Mouse (Mus musculus) lung, embryonic 15.5 days (tissue): ENCODE data around the gene Zfp658. TPM values are rescaled to one million over a fixed set of nuclear protein-coding genes. Genes with fewer than 3 reads are reported as not detected.

ENCODE experiments used
- ATAC-seq: fragments of 200-750 bp; cut with Nextera tagmentation; 2 replicates; pipeline ENCODE4 v1.8.0; 2017; ENCODE audit warnings: moderate number of reproducible peaks, borderline replicate concordance; ENCODE audit not compliant: low FRiP score, low TSS enrichment; ENCODE audit errors: extremely low read depth
- H3K27ac ChIP-seq: fragments of 300-500 bp; sonication (generic); 2 replicates; pipeline ENCODE4 v1.5.1; 2015; ENCODE audit warnings: moderate library complexity, mild to moderate bottlenecking, inconsistent platforms
- H3K27me3 ChIP-seq: fragments of 300-500 bp; sonication (generic); 2 replicates; pipeline ENCODE4 v1.6.1; 2015; ENCODE audit warnings: inconsistent platforms
- H3K36me3 ChIP-seq: fragments of 300-500 bp; sonication (generic); 2 replicates; pipeline ENCODE4 v1.6.1; 2015; ENCODE audit warnings: inconsistent platforms
- H3K4me1 ChIP-seq: fragments of 300-500 bp; sonication (generic); 2 replicates; pipeline ENCODE4 v1.6.1; 2015; ENCODE audit warnings: inconsistent platforms
- H3K4me2 ChIP-seq: fragments of 300-500 bp; sonication (generic); 2 replicates; pipeline ENCODE4 v1.6.1; 2015; ENCODE audit warnings: inconsistent platforms, mild to moderate bottlenecking, moderate library complexity
- H3K4me3 ChIP-seq: fragments of 300-500 bp; sonication (generic); 2 replicates; pipeline ENCODE4 v1.5.1; 2015; ENCODE audit warnings: mild to moderate bottlenecking, inconsistent platforms
- H3K9ac ChIP-seq: fragments of 300-500 bp; sonication (generic); 2 replicates; pipeline ENCODE4 v1.6.1; 2015; ENCODE audit warnings: inconsistent platforms
- H3K9me3 ChIP-seq: fragments of 300-500 bp; sonication (generic); 2 replicates; pipeline ENCODE4 v1.6.1; 2016; ENCODE audit warnings: inconsistent platforms
- WGBS: fragments of 180-500 bp; shearing (Covaris S2); methylation state at CpG from one replicate; pipeline ENCODE4 v1.1.7; 2015; 5-methylcytosine and 5-hydroxymethylcytosine counted together
- polyA plus RNA-seq: library from polyadenylated mRNA; unstranded; fragments of >200 nt; fragmentation: Nextera tagmentation; extraction: Ambion mirVana; gene quantifications from 2 replicates; pipeline ENCODE4 v1.2.1, GENCODE M21; 2015

Zfp658 gene
- polyA plus RNA-seq, 1 experiment from 2014 or later, result 4.4 TPM

DNA sequence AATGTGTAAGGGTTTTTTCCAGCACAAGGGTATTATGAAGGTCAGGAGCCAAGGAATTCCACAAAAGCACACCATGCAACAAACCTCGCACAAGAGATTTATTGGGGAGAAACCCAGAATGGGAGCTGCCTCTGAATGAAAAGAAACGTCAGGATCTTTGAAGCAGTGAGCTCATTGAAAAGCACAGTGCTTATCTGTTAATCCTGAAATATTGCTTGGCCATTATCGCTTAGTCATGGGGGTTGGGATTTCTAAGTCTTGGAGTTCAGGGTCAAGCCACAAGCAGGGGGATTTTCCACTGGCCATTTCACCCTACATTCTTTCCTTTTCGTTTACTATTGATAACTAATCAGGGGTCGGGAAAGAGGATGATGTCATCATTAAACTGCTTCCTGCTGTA lies 39.8 kb downstream of the Zfp658 start:
- H3K27me3 ChIP-seq, result no peaks in the 10 kb centered on the region
- WGBS, result 27% methylated on average over 5 of the region's 5 CpGs
- no peak overlapping the region for H3K4me2 ChIP-seq
- H3K9me3 ChIP-seq, result no peaks in the 10 kb centered on the region
- H3K4me1 ChIP-seq, result 0 out of 2 replicates have a peak, but pooled peaks cover 5% of the 10 kb centered on the region
- no peak overlapping the region for H3K27ac ChIP-seq
- no peak overlapping the region for H3K4me3 ChIP-seq
- H3K9ac ChIP-seq, result no peak overlapping the region
- no peak for ATAC-seq
- no peaks in the 10 kb centered on the region for H3K36me3 ChIP-seq

DNA sequence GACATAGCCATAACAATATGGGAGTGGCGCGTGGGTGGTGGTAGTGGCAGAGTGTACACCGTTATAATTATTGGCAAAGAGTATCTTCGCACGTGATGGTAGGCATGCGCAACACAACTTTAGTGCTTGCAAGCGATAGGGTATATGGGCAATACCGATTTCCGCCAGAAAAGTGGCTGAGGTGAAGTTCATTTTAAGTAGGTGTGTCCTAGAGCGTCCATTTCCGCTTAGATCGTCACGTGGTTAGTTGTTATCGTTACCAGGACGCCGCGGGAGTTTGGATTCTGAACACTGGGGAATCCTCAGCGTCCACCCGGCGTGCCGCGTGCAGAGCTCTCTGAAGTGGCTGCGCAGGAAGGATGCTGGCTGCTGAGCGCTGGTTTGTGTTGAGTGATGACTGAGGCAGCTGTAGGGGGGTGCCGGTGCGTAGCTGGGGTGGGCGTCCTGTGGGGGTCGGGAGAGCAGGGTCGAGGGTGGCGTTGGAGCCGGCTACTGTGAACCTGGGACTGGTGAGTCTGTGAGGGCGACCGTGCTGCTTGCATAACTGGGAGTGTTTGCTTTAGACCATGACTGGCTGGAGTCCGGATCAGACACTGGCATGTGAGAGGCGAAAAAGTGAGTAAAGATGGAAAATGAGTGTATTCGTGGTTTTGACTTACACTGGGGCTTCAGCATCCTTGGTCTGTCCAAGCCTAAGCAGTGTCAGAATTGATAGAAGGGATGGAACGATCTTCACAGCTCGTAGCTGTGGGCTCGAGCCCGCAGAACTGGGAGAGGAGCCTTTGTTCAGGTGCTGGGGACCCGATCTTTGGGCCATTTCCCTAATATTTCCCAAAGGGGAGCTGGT lies 45.1 kb downstream of the Zfp658 start, which contains the start of gene Zfp819:
Gene Zfp819, plus strand, starts transcription at position 274 of the 847 bp plus-strand sequence.
- WGBS, result 13% methylated on average over 41 of the region's 41 CpGs
- peak; percentile 90; the same call in 1 of the 2 replicates for ATAC-seq

DNA sequence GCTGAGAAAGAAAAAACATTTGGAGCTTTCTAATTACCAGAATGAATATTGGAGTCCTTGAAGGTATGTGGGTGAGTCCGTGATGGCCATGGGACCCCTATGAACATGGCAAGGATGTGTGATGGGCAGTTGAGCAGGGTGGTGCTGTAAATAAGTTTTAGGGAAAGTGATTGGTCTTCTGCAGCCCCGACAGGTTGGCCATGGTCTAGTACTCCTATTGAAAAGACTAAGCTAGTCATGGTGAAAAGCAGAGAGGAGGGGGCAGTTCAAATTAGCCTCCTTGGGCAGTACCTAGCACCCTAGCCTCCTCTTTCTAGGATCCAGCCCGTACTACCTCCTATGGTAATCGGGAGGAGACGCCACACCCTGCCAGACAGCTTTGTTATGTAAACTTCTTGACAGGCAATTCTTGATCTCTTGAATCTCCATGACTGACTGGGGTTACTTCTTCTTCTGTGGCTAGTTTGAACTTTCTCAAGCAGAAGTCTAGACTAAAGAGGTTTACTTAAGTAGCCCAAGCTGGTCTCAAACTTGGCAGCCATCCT lies 45.8 kb downstream of the Zfp658 start:
- Histone ChIP-seq H3K27ac (no peak overlapping the region), H3K9ac (no peak overlapping the region), H3K4me2 (no peak overlapping the region; the same call in 1 of the 2 replicates), H3K4me1 (no peaks in the 10 kb centered on the region), H3K36me3 (no peaks in the 10 kb centered on the region), H3K4me3 (no peak overlapping the region), H3K27me3 (no peaks in the 10 kb centered on the region), H3K9me3 (no peaks in the 10 kb centered on the region)
- 36% methylated on average over 5 of the region's 5 CpGs for WGBS
- no peak for ATAC-seq

More for the DNA sequence above, 45.1 kb downstream of the Zfp658 start, which contains the start of gene Zfp819:
- Histone ChIP-seq H3K4me1 (0 out of 2 replicates have a peak, but pooled peaks cover 5% of the 10 kb centered on the region), H3K4me3 (peak within 1 kb of the TSS; percentile 40), H3K9ac (peak within 1 kb of the TSS; percentile 24), H3K4me2 (peak within 1 kb of the TSS; percentile 77), H3K27ac (no peak within 1 kb of the TSS), H3K9me3 (no peaks in the 10 kb centered on the region), H3K36me3 (no peaks in the 10 kb centered on the region), H3K27me3 (no peaks in the 10 kb centered on the region)

DNA sequence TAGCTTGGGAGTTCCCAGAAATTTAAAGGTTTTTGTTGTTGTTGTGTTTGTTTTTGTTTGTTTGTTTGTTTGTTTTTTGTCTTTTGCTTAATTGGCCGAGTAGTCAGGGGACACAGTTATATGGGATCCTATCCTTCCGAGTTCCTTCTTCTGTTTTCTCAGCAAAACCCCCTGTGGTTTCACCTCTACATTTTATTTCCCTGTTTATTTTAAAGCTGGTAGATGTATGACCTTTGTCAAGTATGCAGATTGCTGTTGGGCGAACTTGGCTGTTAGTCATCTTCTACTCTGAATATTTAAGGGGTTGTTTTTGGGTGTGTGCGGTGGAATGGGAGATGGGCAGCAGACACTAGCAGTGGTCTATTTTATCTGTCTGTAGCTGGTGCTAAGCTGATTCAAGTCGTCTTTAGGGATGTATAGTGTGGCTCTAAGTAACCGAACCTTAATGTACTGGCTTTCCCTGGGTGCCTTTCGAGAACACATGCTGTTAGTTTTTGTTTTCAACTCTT lies 46.3 kb downstream of the Zfp658 start:
- WGBS, result 67% methylated on average over 7 of the region's 7 CpGs
- no peak for ATAC-seq
- no peaks in the 10 kb centered on the region for H3K36me3 ChIP-seq
- H3K4me1 ChIP-seq, result no peaks in the 10 kb centered on the region
- H3K4me3 ChIP-seq, result no peak overlapping the region
- no peak overlapping the region for H3K27ac ChIP-seq
- no peaks in the 10 kb centered on the region for H3K27me3 ChIP-seq
- no peaks in the 10 kb centered on the region for H3K9me3 ChIP-seq
- H3K4me2 ChIP-seq, result no peak overlapping the region
- no peak overlapping the region for H3K9ac ChIP-seq

DNA sequence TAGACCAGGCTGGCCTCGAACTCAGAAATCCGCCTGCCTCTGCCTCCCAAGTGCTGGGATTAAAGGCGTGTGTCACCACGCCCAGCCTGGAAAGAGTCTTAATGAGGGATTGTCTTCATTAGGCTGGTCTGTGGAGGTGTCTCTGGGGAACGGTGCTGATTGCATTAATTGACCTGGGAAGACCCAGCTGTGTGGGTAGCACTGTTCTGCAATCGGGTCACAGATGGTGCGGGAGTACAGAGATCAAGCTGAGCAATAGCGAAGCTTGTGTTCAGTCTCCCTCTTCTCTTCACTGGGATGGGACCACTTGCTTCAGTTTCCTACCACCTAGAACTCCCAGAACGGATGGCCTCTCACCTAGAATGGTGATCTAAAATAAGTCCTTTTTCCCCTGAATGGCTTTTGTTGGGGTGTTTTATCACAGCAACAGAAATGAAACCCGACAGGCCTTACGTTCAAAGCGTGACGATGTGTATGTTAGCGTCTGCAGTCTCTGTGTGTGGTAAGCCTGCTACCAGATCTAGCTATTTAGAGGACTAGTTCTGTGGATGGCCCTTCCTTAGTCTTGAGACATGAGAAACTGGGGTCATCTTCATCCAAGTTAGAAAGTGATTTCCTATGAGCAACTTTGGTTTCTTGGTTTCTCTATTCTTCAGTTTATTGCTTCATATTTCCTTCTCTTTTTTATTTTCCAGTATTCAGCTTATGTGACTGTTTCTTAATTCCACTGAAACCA lies 51.9 kb downstream of the Zfp658 start:
- H3K4me1 ChIP-seq, result no peaks in the 10 kb centered on the region
- H3K4me2 ChIP-seq, result no peak overlapping the region
- WGBS, result 91% methylated on average over 14 of the region's 14 CpGs
- H3K27ac ChIP-seq, result no peak overlapping the region
- H3K9ac ChIP-seq, result no peak overlapping the region
- H3K36me3 ChIP-seq, result no peaks in the 10 kb centered on the region
- no peak overlapping the region for H3K4me3 ChIP-seq
- no peaks in the 10 kb centered on the region for H3K9me3 ChIP-seq
- ATAC-seq, result no peak
- no peaks in the 10 kb centered on the region for H3K27me3 ChIP-seq

DNA sequence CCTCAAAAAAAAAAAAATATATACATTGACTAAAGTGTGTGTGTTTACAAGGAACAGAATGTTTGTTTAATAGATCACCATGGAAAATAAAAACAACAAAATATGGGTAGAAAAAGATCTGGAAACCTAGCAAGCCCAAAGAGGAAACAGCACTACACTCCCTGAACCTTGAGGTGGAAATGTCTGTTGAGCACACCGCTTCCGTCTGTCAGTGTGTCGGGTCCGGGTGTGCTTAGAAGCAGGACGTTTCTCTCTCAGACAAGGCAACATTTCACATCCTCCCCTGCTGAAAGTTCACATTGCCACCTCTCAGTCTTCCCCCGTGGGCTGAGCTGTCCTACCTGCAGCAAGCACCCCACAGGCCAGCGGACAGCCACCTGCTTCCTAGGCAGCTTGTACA lies 60.9 kb downstream of the Zfp658 start:
- Histone ChIP-seq H3K27me3 (no peaks in the 10 kb centered on the region), H3K4me3 (no peak overlapping the region), H3K9ac (no peak overlapping the region), H3K27ac (no peak overlapping the region), H3K4me1 (no peaks in the 10 kb centered on the region), H3K36me3 (no peaks in the 10 kb centered on the region), H3K9me3 (no peaks in the 10 kb centered on the region), H3K4me2 (no peak overlapping the region)
- WGBS, result 66% methylated on average over 7 of the region's 7 CpGs
- no peak for ATAC-seq

DNA sequence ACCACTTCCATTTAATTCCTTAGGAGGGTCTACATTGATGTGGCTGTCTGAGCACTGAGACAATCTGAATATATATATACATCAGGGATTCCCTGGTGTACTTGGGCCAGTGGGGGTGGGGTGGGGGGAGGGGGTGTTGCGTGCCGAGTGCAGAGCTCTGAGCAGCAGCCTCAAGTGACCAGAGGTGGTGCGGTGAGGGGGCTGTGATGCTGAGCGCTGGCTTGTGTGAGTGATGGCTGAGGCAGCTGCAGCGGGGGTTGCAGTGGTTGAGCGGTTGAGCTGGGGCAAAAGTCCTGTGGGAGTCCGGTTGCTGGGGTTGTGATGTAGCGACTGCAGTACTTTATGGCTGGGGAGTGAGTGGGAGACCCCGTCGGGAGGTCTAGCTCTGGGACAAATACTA lies 61.8 kb downstream of the Zfp658 start:
- no peak for ATAC-seq
- WGBS, result 11% methylated on average over 10 of the region's 10 CpGs
- no peak overlapping the region for H3K4me2 ChIP-seq

More for the DNA sequence above, 61.8 kb downstream of the Zfp658 start:
- Histone ChIP-seq H3K27ac (no peak overlapping the region), H3K4me1 (no peaks in the 10 kb centered on the region), H3K36me3 (no peaks in the 10 kb centered on the region), H3K4me3 (no peak overlapping the region), H3K9me3 (no peaks in the 10 kb centered on the region), H3K27me3 (no peaks in the 10 kb centered on the region), H3K9ac (no peak overlapping the region)

Other genes with a start within 250 kb of the Zfp658 start
- 12.8 and 13.3 TPM in 2 replicates for gene Zfp715, start 249.0 kb upstream of the Zfp658 start, polyA plus RNA-seq
- gene Siglecf, start 210.9 kb upstream of the Zfp658 start, polyA plus RNA-seq, result 0.16 and 0.19 TPM in 2 replicates
- 0.35 and 0.45 TPM in 2 replicates for gene Siglecg, start 154.1 kb upstream of the Zfp658 start, polyA plus RNA-seq
- gene Lim2, start 134.6 kb upstream of the Zfp658 start, polyA plus RNA-seq, result not detected in 2 replicates
- gene Nkg7, start 125.2 kb upstream of the Zfp658 start, polyA plus RNA-seq, result 1.2 and 7.7 TPM in 2 replicates
- not detected in 2 replicates for gene Cldnd2, start 121.5 kb upstream of the Zfp658 start, polyA plus RNA-seq
- 331 and 333 TPM in 2 replicates for gene Etfb, start 118.2 kb upstream of the Zfp658 start, polyA plus RNA-seq
- 0.45 TPM in 1 of 2 replicates, not detected in the other for gene Gm45233, start 118.1 kb upstream of the Zfp658 start, polyA plus RNA-seq
- 2.0 and 2.7 TPM in 2 replicates for gene Vsig10l, start 99.1 kb upstream of the Zfp658 start, polyA plus RNA-seq
- 0.39 and 0.48 TPM in 2 replicates for gene Iglon5, start 72.2 kb upstream of the Zfp658 start, polyA plus RNA-seq
- gene 4931406B18Rik, start 56.3 kb upstream of the Zfp658 start, polyA plus RNA-seq, result not detected in 2 replicates
- gene Cd33, start 17.8 kb upstream of the Zfp658 start, polyA plus RNA-seq, result 1.2 and 1.7 TPM in 2 replicates
- gene Zfp719, start 17.4 kb downstream of the Zfp658 start, polyA plus RNA-seq, result 13.1 and 13.5 TPM in 2 replicates
- gene Zfp819, start 44.9 kb downstream of the Zfp658 start, polyA plus RNA-seq, result 0.15 and 0.33 TPM in 2 replicates
- not detected in 2 replicates for gene Ceacam18, start 72.5 kb downstream of the Zfp658 start, polyA plus RNA-seq
- 0.74 and 1.0 TPM in 2 replicates for gene Siglece, start 97.9 kb downstream of the Zfp658 start, polyA plus RNA-seq
- gene Ctu1, start 109.8 kb downstream of the Zfp658 start, polyA plus RNA-seq, result 13.9 and 14.2 TPM in 2 replicates
- not detected in 2 replicates for gene Klk14, start 128.2 kb downstream of the Zfp658 start, polyA plus RNA-seq
- 2.6 and 3.0 TPM in 2 replicates for gene Klk13, start 150.3 kb downstream of the Zfp658 start, polyA plus RNA-seq
- not detected in 2 replicates for gene Klk12, start 206.6 kb downstream of the Zfp658 start, polyA plus RNA-seq
- 0.14 and 0.42 TPM in 2 replicates for gene Klk11, start 212.3 kb downstream of the Zfp658 start, polyA plus RNA-seq
- 1.8 and 1.9 TPM in 2 replicates for gene Klk10, start 218.8 kb downstream of the Zfp658 start, polyA plus RNA-seq
- gene Klk9, start 229.6 kb downstream of the Zfp658 start, polyA plus RNA-seq, result 0.16 TPM in 1 of 2 replicates, not detected in the other
- 21.4 and 22.4 TPM in 2 replicates for gene Klk8, start 235.3 kb downstream of the Zfp658 start, polyA plus RNA-seq
- not detected in 2 replicates for gene Klk7, start 249.0 kb downstream of the Zfp658 start, polyA plus RNA-seq